Mouse (Mus musculus) heart, embryonic 10.5 days (tissue): ENCODE measurements around the gene Ttn. TPM values are rescaled to one million over a fixed set of nuclear protein-coding genes. Genes with fewer than 3 reads are reported as not detected.
A peak's percentile ranks its signal among the peaks of the same experiment; 100 is the strongest.

ENCODE experiments used
- DNase-seq: peaks from one replicate; pipeline ENCODE4 v3.0.0-alpha.2; 2017; ENCODE audit warnings: low spot score
- H3K27ac ChIP-seq: fragments of 300-500 bp; sonication (generic); 2 replicates; pipeline ENCODE4 v1.5.1; 2016; ENCODE audit warnings: mild to moderate bottlenecking
- H3K27me3 ChIP-seq: fragments of 300-500 bp; sonication (generic); 2 replicates; pipeline ENCODE4 v1.6.1; 2016; ENCODE audit warnings: mild to moderate bottlenecking; ENCODE audit not compliant: poor library complexity, insufficient read depth, severe bottlenecking
- H3K36me3 ChIP-seq: fragments of 300-500 bp; sonication (generic); 2 replicates; pipeline ENCODE4 v1.6.1; 2016; ENCODE audit warnings: mild to moderate bottlenecking, moderate library complexity
- H3K4me1 ChIP-seq: fragments of 300-500 bp; sonication (generic); 2 replicates; pipeline ENCODE4 v1.6.1; 2016; ENCODE audit warnings: mild to moderate bottlenecking
- H3K4me3 ChIP-seq: fragments of 300-500 bp; sonication (generic); 2 replicates; pipeline ENCODE4 v1.5.1; 2016; ENCODE audit warnings: mild to moderate bottlenecking, moderate library complexity
- H3K9me3 ChIP-seq: fragments of 300-500 bp; sonication (generic); 2 replicates; pipeline ENCODE4 v1.6.1; 2016; ENCODE audit warnings: mild to moderate bottlenecking, moderate library complexity
- WGBS: fragments of 180-500 bp; shearing (Covaris S2); methylation state at CpG from one replicate; pipeline ENCODE4 v1.1.7; 2016; 5-methylcytosine and 5-hydroxymethylcytosine counted together
- polyA plus RNA-seq: library from polyadenylated mRNA; unstranded; fragments of >200 nt; fragmentation: Nextera tagmentation; extraction: Ambion mirVana; gene quantifications from 2 replicates; pipeline ENCODE4 v1.2.1, GENCODE M21; 2016

The Ttn gene
- polyA plus RNA-seq, 1 experiment from 2014 or later: 356 TPM

GRCm38 (mm10) chr2:76885855-76886254 is 96.5 kb downstream of the Ttn start:
- 71% methylated on average over 13 of the region's 13 CpGs for WGBS
- DNase-seq: no peak
- Histone ChIP-seq H3K27ac (no peak overlapping the region), H3K9me3 (no peaks in the 10 kb centered on the region), H3K4me3 (no peak overlapping the region), H3K27me3 (no peaks in the 10 kb centered on the region), H3K4me1 (0 out of 2 replicates have a peak, but pooled peaks cover 3% of the 10 kb centered on the region), H3K36me3 (peaks cover 96% of the 10 kb centered on the region)

DNA sequence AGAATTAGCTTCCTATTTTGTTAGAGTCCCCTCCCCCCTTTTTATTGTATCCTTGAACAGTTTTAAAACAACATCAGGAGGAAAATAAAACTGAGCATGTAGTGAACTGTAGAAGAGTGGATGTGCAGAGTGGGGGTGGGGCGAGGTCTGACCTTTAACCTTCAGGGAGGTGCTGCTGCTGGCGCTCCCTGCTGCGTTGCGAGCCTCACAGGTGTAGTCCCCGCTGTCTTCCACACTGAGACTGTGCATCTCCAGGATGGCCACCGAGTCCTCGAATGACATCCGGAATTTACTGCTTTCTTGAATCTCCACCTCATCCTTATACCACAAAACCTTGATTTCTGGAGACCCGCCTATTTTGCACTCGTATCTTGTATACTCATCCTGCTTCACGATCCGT is 100.9 kb downstream of the Ttn start:
- WGBS: 88% methylated on average over 12 of the region's 12 CpGs
- 0 out of 2 replicates have a peak, but pooled peaks cover 3% of the 10 kb centered on the region for H3K4me1 ChIP-seq
- no peak overlapping the region for H3K4me3 ChIP-seq
- no peaks in the 10 kb centered on the region for H3K27me3 ChIP-seq
- no peak overlapping the region for H3K27ac ChIP-seq
- no peak for DNase-seq
- H3K36me3 ChIP-seq: peaks cover 96% of the 10 kb centered on the region
- H3K9me3 ChIP-seq: no peaks in the 10 kb centered on the region

DNA sequence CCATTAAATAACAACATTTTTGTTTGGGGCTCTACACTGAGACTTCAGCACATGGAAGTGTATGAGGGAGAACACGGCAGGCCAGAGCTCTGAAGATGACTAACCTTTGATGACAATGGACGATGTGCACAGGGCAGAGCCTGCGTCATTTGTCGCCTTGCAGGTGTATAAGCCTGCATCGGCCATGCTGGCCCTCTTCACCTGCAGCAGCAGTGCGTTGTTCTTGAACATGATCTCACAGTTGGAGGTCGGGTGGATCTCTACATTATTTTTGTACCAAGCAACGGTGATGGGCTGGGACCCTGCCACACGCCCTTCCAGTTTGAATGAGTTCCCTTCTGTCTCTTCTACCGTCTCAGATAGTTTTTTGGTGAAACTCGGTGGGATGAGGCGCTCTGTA is 106.8 kb downstream of the Ttn start:
- Histone ChIP-seq H3K4me3 (no peak overlapping the region), H3K36me3 (peaks cover 94% of the 10 kb centered on the region), H3K27me3 (no peaks in the 10 kb centered on the region), H3K4me1 (no peaks in the 10 kb centered on the region), H3K9me3 (no peaks in the 10 kb centered on the region), H3K27ac (no peak overlapping the region)
- no peak for DNase-seq
- WGBS: 84% methylated on average over 12 of the region's 12 CpGs

GRCm38 (mm10) chr2:76866928-76867327 is 115.4 kb downstream of the Ttn start:
- WGBS: 38% methylated on average over 4 of the region's 4 CpGs
- Histone ChIP-seq H3K27ac (no peak overlapping the region), H3K36me3 (peaks cover 89% of the 10 kb centered on the region), H3K27me3 (no peaks in the 10 kb centered on the region), H3K9me3 (no peaks in the 10 kb centered on the region), H3K4me3 (no peak overlapping the region), H3K4me1 (no peaks in the 10 kb centered on the region)
- no peak for DNase-seq

- WGBS: 84% methylated on average over 2 of the region's 2 CpGs
- Histone ChIP-seq H3K27me3 (no peaks in the 10 kb centered on the region), H3K4me1 (no peaks in the 10 kb centered on the region), H3K36me3 (peaks cover 90% of the 10 kb centered on the region), H3K27ac (no peak overlapping the region), H3K4me3 (no peak overlapping the region), H3K9me3 (no peaks in the 10 kb centered on the region)
- DNase-seq: no peak
Observed at GRCm38 (mm10) chr2:76865497-76865896, 116.8 kb downstream of the Ttn start.

GRCm38 (mm10) chr2:76861327-76861726 is 121.0 kb downstream of the Ttn start:
- no peak overlapping the region for H3K27ac ChIP-seq
- H3K36me3 ChIP-seq: peaks cover 97% of the 10 kb centered on the region
- H3K9me3 ChIP-seq: no peaks in the 10 kb centered on the region
- DNase-seq: no peak
- H3K4me1 ChIP-seq: no peaks in the 10 kb centered on the region
- no peaks in the 10 kb centered on the region for H3K27me3 ChIP-seq
- H3K4me3 ChIP-seq: no peak overlapping the region

- H3K36me3 ChIP-seq: peaks cover 94% of the 10 kb centered on the region
- no peak overlapping the region for H3K27ac ChIP-seq
- H3K9me3 ChIP-seq: no peaks in the 10 kb centered on the region
- 87% methylated on average over 4 of the region's 4 CpGs for WGBS
- H3K4me3 ChIP-seq: no peak overlapping the region
- DNase-seq: no peak
- no peaks in the 10 kb centered on the region for H3K27me3 ChIP-seq
- H3K4me1 ChIP-seq: no peaks in the 10 kb centered on the region
Observed at GRCm38 (mm10) chr2:76850066-76850465, 132.3 kb downstream of the Ttn start.

- no peak overlapping the region for H3K4me3 ChIP-seq
- H3K4me1 ChIP-seq: no peaks in the 10 kb centered on the region
- H3K9me3 ChIP-seq: no peaks in the 10 kb centered on the region
- peaks cover 88% of the 10 kb centered on the region for H3K36me3 ChIP-seq
- no peak overlapping the region for H3K27ac ChIP-seq
- DNase-seq: no peak
- WGBS: 32% methylated on average over 1 of the region's 1 CpGs
- no peaks in the 10 kb centered on the region for H3K27me3 ChIP-seq
Observed at GRCm38 (mm10) chr2:76843162-76843561, 139.2 kb downstream of the Ttn start.

- DNase-seq: peak; percentile 22
- Histone ChIP-seq H3K4me3 (no peak overlapping the region), H3K27ac (no peak overlapping the region), H3K27me3 (no peaks in the 10 kb centered on the region), H3K36me3 (peaks cover 74% of the 10 kb centered on the region), H3K4me1 (no peaks in the 10 kb centered on the region), H3K9me3 (no peaks in the 10 kb centered on the region)
Observed at GRCm38 (mm10) chr2:76820472-76820871, 161.9 kb downstream of the Ttn start.

- DNase-seq: no peak
- WGBS: 69% methylated on average over 2 of the region's 2 CpGs
- Histone ChIP-seq H3K27ac (no peak overlapping the region), H3K36me3 (peaks cover 67% of the 10 kb centered on the region), H3K4me1 (no peaks in the 10 kb centered on the region), H3K27me3 (no peaks in the 10 kb centered on the region), H3K9me3 (no peaks in the 10 kb centered on the region), H3K4me3 (no peak overlapping the region)
Observed at GRCm38 (mm10) chr2:76817796-76818195, 164.6 kb downstream of the Ttn start.

DNA sequence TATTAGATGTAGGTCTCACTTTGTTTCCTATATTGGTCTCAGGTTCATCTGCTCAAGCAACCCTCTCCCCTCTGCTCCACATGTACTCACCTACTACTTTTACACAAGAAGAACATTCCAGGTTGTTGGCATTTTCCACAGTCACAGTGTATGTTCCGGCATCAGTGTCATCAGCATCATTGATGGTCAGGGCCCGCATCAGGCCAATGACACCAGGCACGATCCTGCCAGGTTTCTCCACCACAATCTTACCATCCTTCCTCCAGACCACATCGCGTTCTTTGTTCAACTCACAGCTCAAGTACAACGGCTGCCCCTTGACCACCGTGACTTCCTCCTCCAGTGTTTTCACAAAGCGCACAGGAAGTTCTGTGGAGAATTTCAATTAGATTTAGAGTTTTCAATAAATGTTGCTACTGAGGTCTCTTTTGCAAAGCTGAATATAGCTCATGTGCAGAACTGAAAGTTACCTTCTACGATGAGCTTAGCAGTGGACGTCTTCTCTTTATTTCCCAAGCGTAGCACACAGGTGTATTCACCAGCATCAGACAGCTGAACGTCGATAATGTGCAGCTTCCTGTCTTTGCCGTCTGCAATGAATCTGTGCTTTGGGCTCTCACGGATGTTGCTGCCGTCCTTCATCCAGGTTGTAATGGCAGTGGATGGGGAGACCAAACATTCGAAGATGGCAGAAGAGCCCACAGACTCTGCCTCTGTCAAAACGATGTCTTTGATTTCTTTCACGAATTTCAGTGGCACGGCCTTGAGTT is 168.1 kb downstream of the Ttn start:
- Histone ChIP-seq H3K36me3 (peaks cover 75% of the 10 kb centered on the region), H3K27me3 (no peaks in the 10 kb centered on the region), H3K9me3 (no peaks in the 10 kb centered on the region), H3K4me1 (peaks cover 3% of the 10 kb centered on the region; the same call in 1 of the 2 replicates), H3K27ac (no peak overlapping the region), H3K4me3 (no peak overlapping the region)
- DNase-seq: no peak
- WGBS: 87% methylated on average over 20 of the region's 20 CpGs

DNA sequence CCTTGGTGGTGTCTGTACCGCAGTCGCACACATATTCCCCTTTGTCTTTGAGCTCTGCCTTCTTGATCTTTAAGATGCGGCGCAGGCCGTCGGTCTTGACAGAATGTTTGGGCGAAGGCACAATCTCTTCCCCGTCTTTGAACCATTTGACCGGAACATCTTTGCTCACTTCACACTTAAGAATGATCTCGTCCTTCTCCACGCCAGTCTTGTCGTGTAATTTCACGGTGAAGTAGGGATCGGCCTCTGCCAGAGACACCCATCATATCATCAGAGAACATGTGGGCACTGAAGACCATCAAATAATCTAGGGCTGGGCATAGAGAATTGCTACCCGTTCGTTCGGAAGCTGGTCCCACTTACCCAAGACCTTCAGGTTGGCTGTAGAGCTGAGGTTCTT is 171.2 kb downstream of the Ttn start:
- no peak overlapping the region for H3K4me3 ChIP-seq
- peaks cover 71% of the 10 kb centered on the region for H3K36me3 ChIP-seq
- peaks cover 10% of the 10 kb centered on the region for H3K4me1 ChIP-seq
- no peaks in the 10 kb centered on the region for H3K27me3 ChIP-seq
- H3K27ac ChIP-seq: no peak overlapping the region
- H3K9me3 ChIP-seq: no peaks in the 10 kb centered on the region
- no peak for DNase-seq
- WGBS: 93% methylated on average over 17 of the region's 17 CpGs

DNA sequence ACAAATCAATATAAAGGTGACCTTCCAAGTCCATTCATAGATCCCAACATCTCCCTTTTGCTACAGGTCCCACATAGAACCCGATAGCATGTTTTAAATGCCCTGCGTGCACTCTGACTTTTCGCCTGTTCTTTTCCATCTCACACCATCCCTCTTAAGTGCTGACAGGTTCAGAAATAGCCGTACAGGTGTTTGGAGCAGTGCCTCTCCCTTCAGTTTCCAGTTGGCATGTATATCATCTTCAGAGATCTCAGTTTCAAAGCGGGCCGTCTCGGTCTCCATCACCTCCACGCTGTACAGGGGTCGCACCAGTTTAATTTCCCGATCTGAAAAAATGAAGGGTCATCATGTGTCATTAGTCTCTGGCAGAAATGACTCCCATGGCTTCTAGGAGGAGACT is 174.0 kb downstream of the Ttn start:
- no peak for DNase-seq
- Histone ChIP-seq H3K4me1 (peaks cover 10% of the 10 kb centered on the region), H3K27me3 (no peaks in the 10 kb centered on the region), H3K36me3 (peaks cover 63% of the 10 kb centered on the region), H3K4me3 (peak overlapping the region; percentile 34; the same call in 1 of the 2 replicates), H3K9me3 (no peaks in the 10 kb centered on the region), H3K27ac (peak overlapping the region; percentile 88; the same call in 1 of the 2 replicates)
- WGBS: 53% methylated on average over 10 of the region's 10 CpGs

DNA sequence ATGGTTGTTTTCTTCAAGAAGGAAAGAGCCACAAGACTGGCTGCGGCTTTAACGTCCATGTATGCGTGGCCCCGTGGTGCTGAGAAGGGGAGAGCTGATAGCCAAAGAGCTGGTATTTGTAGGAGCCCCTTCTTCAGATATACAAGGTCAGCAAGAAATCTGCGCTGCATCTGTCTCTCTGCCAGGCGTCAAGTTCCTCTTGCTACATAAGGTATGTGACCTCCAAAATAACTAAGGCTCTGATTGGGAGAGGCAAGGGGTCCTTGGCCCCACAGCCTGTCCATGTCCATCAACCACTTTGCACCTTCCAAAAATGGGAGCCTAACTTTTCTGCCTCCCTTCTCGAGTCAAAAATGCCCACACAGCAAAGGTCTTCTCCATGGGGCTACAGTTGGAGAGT is 175.1 kb downstream of the Ttn start:
- WGBS: 43% methylated on average over 7 of the region's 7 CpGs
- Histone ChIP-seq H3K4me3 (peak overlapping the region; percentile 59), H3K9me3 (no peaks in the 10 kb centered on the region), H3K36me3 (peaks cover 60% of the 10 kb centered on the region), H3K27ac (peak overlapping the region; percentile 88), H3K27me3 (no peaks in the 10 kb centered on the region), H3K4me1 (peaks cover 10% of the 10 kb centered on the region)
- peak; percentile 83 for DNase-seq
